ENCODE assay signal across 16 mouse cellular contexts in the genomic region with DNA sequence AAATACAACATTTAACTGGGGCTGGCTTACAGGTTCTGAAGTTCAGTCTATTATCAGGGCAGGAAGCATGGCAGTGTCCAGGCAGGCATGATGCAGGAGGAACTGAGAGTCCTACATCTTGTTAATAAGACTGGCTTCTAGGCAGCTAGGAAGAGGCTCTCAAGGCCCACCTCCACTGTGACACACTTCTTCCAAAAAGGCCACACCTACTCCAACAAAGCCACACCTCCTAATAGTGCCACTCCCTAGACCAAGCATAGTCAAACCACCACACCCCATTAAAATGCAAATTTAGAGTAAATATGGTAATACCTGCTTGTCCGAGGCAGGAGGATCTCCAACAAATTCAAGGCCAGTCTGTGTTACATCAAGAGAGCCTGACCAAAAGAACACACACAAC.
DNase-seq lines count a peak whose midpoint lies in the region; ATAC-seq lines count a peak whose summit lies in the region.
"Had no signal": no experiment of that assay in that cellular context is flagged by ENCODE, and none has a peak within 500 bp of the region (broad histone marks: within the 10 kb centered on the region; RNA-seq: fewer than 3 reads in every experiment).

No protein-coding gene starts in this region.

- no peak overlapping the region for H3K27ac ChIP-seq in intestine, embryonic 15.5 days
- peak overlapping the region; percentile 56; the same call in 1 of the 2 replicates for H3K27ac ChIP-seq in liver, embryonic 15.5 days (replicated peaks)
- H3K27ac ChIP-seq in hindbrain, embryonic 10.5 days: no peak overlapping the region
- H3K27ac ChIP-seq: embryonic facial prominence, embryonic 13.5 days; heart, adult 2 months; hindbrain, embryonic 13.5 days; midbrain, embryonic 13.5 days had no signal

- no peak overlapping the region for H3K4me3 ChIP-seq in intestine, embryonic 15.5 days (replicated peaks)
- H3K4me3 ChIP-seq in liver, embryonic 15.5 days (replicated peaks): no peak overlapping the region
- H3K4me3 ChIP-seq in hindbrain, embryonic 10.5 days: no peak overlapping the region
- H3K4me3 ChIP-seq: embryonic facial prominence, embryonic 13.5 days; heart, adult 2 months; hindbrain, embryonic 13.5 days; midbrain, embryonic 13.5 days had no signal

- no peaks in the 10 kb centered on the region for H3K4me1 ChIP-seq in intestine, embryonic 15.5 days (replicated peaks)
- H3K4me1 ChIP-seq in liver, embryonic 15.5 days (replicated peaks): peaks cover 38% of the 10 kb centered on the region
- H3K4me1 ChIP-seq in hindbrain, embryonic 10.5 days (replicated peaks): no peaks in the 10 kb centered on the region
- H3K4me1 ChIP-seq: hindbrain, embryonic 13.5 days; midbrain, embryonic 13.5 days had no signal

- DNase-seq in A20 (ENCODE audit: low read depth, low spot score) (peak; percentile 27), ES-CJ7 (ENCODE audit: low read depth, low spot score) (peak; percentile 39)
- DNase-seq in hindbrain, embryonic 10.5 days (ENCODE audit: low spot score): no peak
- no peak for DNase-seq in left cerebral cortex, adult 11 months (ENCODE audit: low spot score)
- DNase-seq: adrenal gland, adult 8-10 months; cerebellum, adult 8-10 months; heart, adult 2 months; kidney, adult 11 months; kidney, postnatal 14 days; layer of hippocampus, adult 9-11 months had no signal

- no peaks in the 10 kb centered on the region for H3K27me3 ChIP-seq in intestine, embryonic 15.5 days (replicated peaks)
- H3K27me3 ChIP-seq in liver, embryonic 15.5 days: no peaks in the 10 kb centered on the region
- no peaks in the 10 kb centered on the region for H3K27me3 ChIP-seq in hindbrain, embryonic 10.5 days (ENCODE audit: insufficient read depth, poor library complexity, severe bottlenecking)
- H3K27me3 ChIP-seq: embryonic facial prominence, embryonic 13.5 days; hindbrain, embryonic 13.5 days; midbrain, embryonic 13.5 days had no signal

- H3K9me3 ChIP-seq in intestine, embryonic 15.5 days: no peaks in the 10 kb centered on the region
- H3K9me3 ChIP-seq in liver, embryonic 15.5 days (replicated peaks): no peaks in the 10 kb centered on the region
- H3K9me3 ChIP-seq in hindbrain, embryonic 10.5 days: no peaks in the 10 kb centered on the region
- H3K9me3 ChIP-seq: embryonic facial prominence, embryonic 13.5 days; hindbrain, embryonic 13.5 days; midbrain, embryonic 13.5 days had no signal

- WGBS in intestine, embryonic 15.5 days: 70% methylated on average over 1 of the region's 1 CpGs
- 43% methylated on average over 1 of the region's 1 CpGs for WGBS in liver, embryonic 15.5 days (ENCODE audit: insufficient replicate concordance)
- whole genome bisulfite sequencing in hindbrain, embryonic 10.5 days: 91% methylated on average over 1 of the region's 1 CpGs

- H3K9ac ChIP-seq in intestine, embryonic 15.5 days: no peak overlapping the region
- no peak overlapping the region for H3K9ac ChIP-seq in liver, embryonic 15.5 days
- H3K9ac ChIP-seq: embryonic facial prominence, embryonic 13.5 days; hindbrain, embryonic 13.5 days; midbrain, embryonic 13.5 days had no signal

- no peaks in the 10 kb centered on the region for H3K36me3 ChIP-seq in intestine, embryonic 15.5 days
- H3K36me3 ChIP-seq in liver, embryonic 15.5 days (replicated peaks): no peaks in the 10 kb centered on the region
- peaks cover 32% of the 10 kb centered on the region; the same call in 1 of the 2 replicates for H3K36me3 ChIP-seq in hindbrain, embryonic 10.5 days
- H3K36me3 ChIP-seq: embryonic facial prominence, embryonic 13.5 days; midbrain, embryonic 13.5 days had no signal

- peak; percentile 45 for ATAC-seq in intestine, embryonic 15.5 days
- ATAC-seq in liver, embryonic 15.5 days (ENCODE audit: insufficient read depth): peak; percentile 94
- no peak for ATAC-seq in monocyte, adult 5-6 weeks (replicated peaks; ENCODE audit: insufficient number of reproducible peaks, low FRiP score, low TSS enrichment, poor library complexity, severe bottlenecking)
- ATAC-seq: midbrain, embryonic 13.5 days had no signal

- no peak overlapping the region for H3K4me2 ChIP-seq in intestine, embryonic 15.5 days (replicated peaks)
- peak overlapping the region; percentile 9; the same call in 1 of the 2 replicates for H3K4me2 ChIP-seq in liver, embryonic 15.5 days
- H3K4me2 ChIP-seq: embryonic facial prominence, embryonic 13.5 days; hindbrain, embryonic 13.5 days; midbrain, embryonic 13.5 days had no signal

Comparison
In these comparisons a context has a peak if more than half of its experiments do, and no peak if none do; other contexts are left out.
1. DNase-seq: peak in A20 (single experiment) and ES-CJ7 (single experiment); none in hindbrain, embryonic 10.5 days (single experiment) and left cerebral cortex, adult 11 months (single experiment).